Mouse (Mus musculus) ovary, postnatal 36 days (tissue): Measurements from ENCODE around the gene Muc2.
A peak's percentile ranks its signal among the peaks of the same experiment; 100 is the strongest.

Experiments used
- DNase-seq: peaks from one replicate; pipeline ENCODE4 v3.0.0; 2022; ENCODE audit warnings: low spot score, mixed read lengths

Muc2 gene

GRCm38 (mm10) chr7:141770521-141770920 lies 80.4 kb downstream of the Muc2 start:
- DNase-seq = no peak

GRCm38 (mm10) chr7:141770988-141771387 lies 80.8 kb downstream of the Muc2 start:
- DNase-seq = peak; percentile 9

GRCm38 (mm10) chr7:141772058-141772557 lies 82.0 kb downstream of the Muc2 start:
- no peak for DNase-seq

- DNase-seq = no peak
These were observed 84.7 kb downstream of the Muc2 start for GRCm38 (mm10) chr7:141774855-141775254.

- DNase-seq = no peak
These were observed 86.1 kb downstream of the Muc2 start for GRCm38 (mm10) chr7:141776199-141776598.

GRCm38 (mm10) chr7:141788677-141789452 lies 98.7 kb downstream of the Muc2 start, which contains the start of gene Muc5ac:
Gene Muc5ac (plus strand): TSS chr7:141788972.
- no peak for DNase-seq

GRCm38 (mm10) chr7:141794251-141794650 lies 104.1 kb downstream of the Muc2 start:
- no peak for DNase-seq

- DNase-seq = no peak
These were observed 113.1 kb downstream of the Muc2 start for GRCm38 (mm10) chr7:141803206-141803605.
